Mouse (Mus musculus) myocyte (in vitro differentiated cells): ENCODE data around the gene Aatf.

Experiments
- MAX ChIP-seq: IDR thresholded peaks from one replicate; pipeline ENCODE4 v1.6.1; 2011; ENCODE audit warnings: low read depth, mild to moderate bottlenecking, control low read depth
- MYOD1 ChIP-seq, 3 experiments: IDR thresholded peaks; one replicate each; pipeline ENCODE4 v1.6.1; 2011; ENCODE audit warnings: control low read depth in 2 of 3, low read depth in 2 of 3, mild to moderate bottlenecking in 2 of 3, moderate library complexity in 1 of 3; ENCODE audit not compliant: insufficient read length in 2 of 3, control insufficient read depth in 1 of 3
- MYOG ChIP-seq, 3 experiments: IDR thresholded peaks; one replicate each; pipeline ENCODE4 v1.6.1; 2011; ENCODE audit warnings: control low read depth in 2 of 3, low read depth in 2 of 3, mild to moderate bottlenecking in 2 of 3; ENCODE audit not compliant: insufficient read length in 2 of 3, control insufficient read depth in 1 of 3, insufficient read depth in 1 of 3
- POLR2A ChIP-seq: IDR thresholded peaks from one replicate; pipeline ENCODE4 v1.6.1; 2011; ENCODE audit warnings: low read depth, mild to moderate bottlenecking, control low read depth, moderate library complexity; ENCODE audit not compliant: insufficient read length
- POLR2AphosphoS2 ChIP-seq: IDR thresholded peaks from one replicate; pipeline ENCODE4 v1.6.1; 2011; ENCODE audit warnings: low read depth, control low read depth; ENCODE audit not compliant: insufficient read length

- TF ChIP-seq MAX (no peak), MYOG (IDR thresholded peaks at IDR 0.05; ENCODE audit: control insufficient read depth in 1 of 3, insufficient read depth in 1 of 3, insufficient read length in 2 of 3, low read depth in 2 of 3) (no peak), MYOD1 (IDR thresholded peaks at IDR 0.05; ENCODE audit: control insufficient read depth in 1 of 3, insufficient read length in 2 of 3, low read depth in 2 of 3) (no peak), POLR2AphosphoS2 (no peak), POLR2A (no peak)
These were observed 101.7 kb downstream of the Aatf start for GRCm38 (mm10) chr11:84411642-84412018.
